Mouse (Mus musculus) regulatory T cell (primary cell): ENCODE results near the gene Spsb2.

Experiments
- in situ Hi-C: fragments of 300-600 bp; cut with MboI, MseI; formaldehyde crosslinking; loops from one replicate; pipeline ENCODE4 v1.15.1; 2025; ENCODE audit warnings: high pct_unique_total_duplicates

Spsb2 gene

GRCm38 (mm10) chr6:124856916-124857839 is 48.7 kb downstream of the Spsb2 start, which contains the start of gene P3h3:
Gene P3h3, minus strand, starts transcription at chr6:124857752.
- in situ Hi-C loops, result no loop called here

- in situ Hi-C loops, result no loop called here
These were observed 49.5 kb downstream of the Spsb2 start for GRCm38 (mm10) chr6:124857840-124858530.

- in situ Hi-C loops, result no loop called here
These were observed 50.3 kb downstream of the Spsb2 start for GRCm38 (mm10) chr6:124858561-124859318.

GRCm38 (mm10) chr6:124859725-124860124 is 51.3 kb downstream of the Spsb2 start:
- in situ Hi-C loops, result no loop called here
